Mouse (Mus musculus): ENCODE measurements around the gene Mcm8.

The Mcm8 gene

DNA sequence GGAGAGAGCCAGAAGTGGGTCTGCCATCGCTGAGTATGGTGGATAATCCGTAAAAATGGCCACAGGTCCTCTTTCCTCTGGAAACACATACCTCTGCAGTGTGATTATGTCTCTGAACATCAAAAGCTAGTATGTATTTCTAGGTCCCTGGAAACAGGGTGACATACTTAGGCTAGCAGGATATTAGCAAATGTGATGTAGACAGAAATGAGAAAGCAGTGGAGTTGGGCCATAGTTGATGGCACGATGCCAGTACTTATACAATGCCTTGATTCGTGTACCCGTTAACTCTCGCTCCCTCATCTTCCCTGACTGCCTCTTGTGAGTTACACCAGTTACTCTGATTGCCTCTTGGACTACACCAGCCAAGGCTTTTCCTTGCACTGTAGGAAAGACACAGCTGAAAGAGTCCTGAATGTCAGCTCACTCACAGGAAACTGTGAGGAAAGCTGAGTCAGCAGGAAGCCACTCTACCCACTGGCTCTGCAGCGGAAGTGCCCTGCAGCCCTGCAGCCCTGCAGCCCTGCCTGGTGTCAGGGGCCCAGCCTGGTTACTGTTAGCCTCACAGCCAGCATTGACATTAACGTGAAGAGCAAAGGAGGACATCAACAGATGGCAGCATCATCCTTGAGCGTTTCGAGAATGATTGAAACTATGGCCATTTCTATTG, 57.9 kb downstream of the Mcm8 start:
- no peak for DNase-seq

GRCm38 (mm10) chr2:132876991-132877390, 61.0 kb downstream of the Mcm8 start:
- no peak for DNase-seq

- DNase-seq, result peak; percentile 36 to 57
Measured at GRCm38 (mm10) chr2:132879261-132880044, 63.5 kb downstream of the Mcm8 start.

- DNase-seq, result no peak
Measured at GRCm38 (mm10) chr2:132880844-132881645, 65.1 kb downstream of the Mcm8 start, which contains the start of gene Lrrn4. Gene Lrrn4 (minus strand): TSS chr2:132880891.

DNA sequence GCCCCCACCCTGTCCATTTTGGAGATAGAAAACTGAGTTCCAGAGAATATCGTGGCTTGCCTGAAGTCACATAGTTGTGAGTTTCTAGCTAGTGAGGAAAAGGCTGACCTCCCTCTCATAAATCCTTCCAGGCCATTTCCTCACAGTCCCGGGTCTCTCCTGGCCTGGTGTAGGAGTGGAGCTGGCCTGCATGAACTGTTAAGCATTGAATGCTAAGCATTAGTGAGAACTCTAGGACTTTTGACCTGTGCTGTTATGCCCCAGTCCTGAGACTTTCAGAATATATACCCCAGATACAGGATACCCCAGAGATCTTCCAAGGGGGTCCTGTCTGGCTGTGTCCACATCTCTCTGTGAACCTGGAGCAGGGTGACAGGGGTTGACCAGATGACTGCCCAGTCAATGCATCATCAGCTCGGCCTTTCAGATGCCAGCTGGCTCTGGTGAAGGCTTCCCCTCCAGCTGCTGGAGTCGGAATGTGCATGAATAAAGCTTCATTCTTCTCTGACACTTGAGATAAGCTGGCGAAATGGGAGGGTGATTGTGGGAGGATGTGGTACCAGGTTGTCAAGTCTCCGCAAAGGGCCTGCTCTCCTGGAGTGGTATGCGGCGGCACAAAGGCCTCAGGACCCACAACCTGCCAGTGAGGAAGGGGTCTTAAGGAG, 68.5 kb downstream of the Mcm8 start:
- no peak for DNase-seq

GRCm38 (mm10) chr2:132885312-132885711, 69.4 kb downstream of the Mcm8 start:
- DNase-seq, result no peak
